Mouse (Mus musculus): ENCODE data around the gene Pts.

- TF ChIP-seq POLR2A (IDR thresholded peaks at IDR 0.05; ENCODE audit: control insufficient read depth in 1 of 2, insufficient read depth in 1 of 2, low read depth in 1 of 2, low read length in 2 of 2, poor library complexity in 1 of 2) (no peak), MYB (IDR thresholded peaks at IDR 0.05; ENCODE audit: low read depth, low read length) (no peak), CHD2 (IDR thresholded peaks at IDR 0.05; ENCODE audit: low read length) (no peak), ELF1 (IDR thresholded peaks at IDR 0.05; ENCODE audit: low read depth, low read length) (no peak), CTCF (IDR thresholded peaks at IDR 0.05 in 2 of 3, conservative IDR thresholded peaks at IDR 0.05 in 1 of 3; ENCODE audit: control insufficient read depth in 1 of 3, insufficient read depth in 1 of 3, low read depth in 2 of 3, low read length in 3 of 3, poor library complexity in 1 of 3, severe bottlenecking in 1 of 3) (no peak), MAX (IDR thresholded peaks at IDR 0.05; ENCODE audit: low read length) (no peak), KAT2A (conservative IDR thresholded peaks at IDR 0.05; ENCODE audit: low read depth, low read length) (no peak), TAL1 (IDR thresholded peaks at IDR 0.05; ENCODE audit: low read length) (no peak), E2F4 (IDR thresholded peaks at IDR 0.05; ENCODE audit: borderline replicate concordance, low read depth, low read length) (no peak)
Measured at GRCm38 (mm10) chr9:50569599-50570525, 41.3 kb upstream of the Pts start.

All from MEL (cell line).